Mouse (Mus musculus) G1E (cell line): ENCODE data around the gene Xpot.

Source experiments
- CTCF ChIP-seq: IDR thresholded peaks from 2 replicates; pipeline ENCODE4 v1.5.1; 2012; ENCODE audit warnings: low read depth, low read length, inconsistent platforms, mixed read lengths
- GATA2 ChIP-seq: IDR thresholded peaks from 2 replicates; pipeline ENCODE4 v1.6.1; 2012; ENCODE audit warnings: low read depth, low read length, inconsistent platforms, borderline replicate concordance

- TF ChIP-seq CTCF (no peak), GATA2 (no peak)
Measured at GRCm38 (mm10) chr10:121615146-121615870, 10.8 kb downstream of the Xpot start.
